Mouse (Mus musculus) liver, embryonic 13.5 days (tissue): ENCODE results near the gene Riok2. TPM values are rescaled to one million over a fixed set of nuclear protein-coding genes. Genes with fewer than 3 reads are reported as not detected.
A peak's percentile ranks its signal among the peaks of the same experiment; 100 is the strongest.
"Not testable (repeated sequence)": the region's sequence is repeated elsewhere in the genome, so short reads cannot be mapped to it uniquely, and the experiment has no call there.

Source experiments
- ATAC-seq: fragments of 200-750 bp; cut with Nextera tagmentation; 2 replicates; pipeline ENCODE4 v1.8.0; 2017; ENCODE audit warnings: low read depth, mild to moderate bottlenecking, moderate number of reproducible peaks, moderate library complexity
- DNase-seq: peaks from one replicate; pipeline ENCODE4 v3.0.0; 2022
- H3K27ac ChIP-seq: fragments of 300-500 bp; sonication (generic); 2 replicates; pipeline ENCODE4 v1.5.1; 2015; ENCODE audit warnings: moderate library complexity, mild to moderate bottlenecking, inconsistent platforms
- H3K27me3 ChIP-seq: fragments of 300-500 bp; sonication (generic); 2 replicates; pipeline ENCODE4 v1.6.1; 2015; ENCODE audit warnings: mild to moderate bottlenecking, inconsistent platforms
- H3K36me3 ChIP-seq: fragments of 300-500 bp; sonication (generic); 2 replicates; pipeline ENCODE4 v1.6.1; 2015; ENCODE audit warnings: mild to moderate bottlenecking, inconsistent platforms
- H3K4me1 ChIP-seq: fragments of 300-500 bp; sonication (generic); replicated peaks from 2 replicates; pipeline ENCODE4 v1.6.1; 2015; ENCODE audit warnings: inconsistent platforms
- H3K4me2 ChIP-seq: fragments of 300-500 bp; sonication (generic); 2 replicates; pipeline ENCODE4 v1.6.1; 2015; ENCODE audit warnings: inconsistent platforms, mild to moderate bottlenecking, moderate library complexity
- H3K4me3 ChIP-seq: fragments of 300-500 bp; sonication (generic); replicated peaks from 2 replicates; pipeline ENCODE4 v1.5.1; 2015; ENCODE audit warnings: mild to moderate bottlenecking, inconsistent platforms
- H3K9ac ChIP-seq: fragments of 300-500 bp; sonication (generic); 2 replicates; pipeline ENCODE4 v1.6.1; 2015; ENCODE audit warnings: mild to moderate bottlenecking, inconsistent platforms
- H3K9me3 ChIP-seq: fragments of 300-500 bp; sonication (generic); replicated peaks from 2 replicates; pipeline ENCODE4 v1.6.1; 2016; ENCODE audit warnings: inconsistent platforms
- WGBS: fragments of 180-500 bp; shearing (Covaris S2); methylation state at CpG from one replicate; pipeline ENCODE4 v1.1.7; 2015; ENCODE audit not compliant: insufficient replicate concordance; 5-methylcytosine and 5-hydroxymethylcytosine counted together
- polyA plus RNA-seq: library from polyadenylated mRNA; unstranded; fragments of >200 nt; fragmentation: Nextera tagmentation; extraction: Ambion mirVana; gene quantifications from 2 replicates; pipeline ENCODE4 v1.2.1, GENCODE M21; 2015

Riok2 gene
- polyA plus RNA-seq = 17.0 and 19.1 TPM in 2 replicates

DNA sequence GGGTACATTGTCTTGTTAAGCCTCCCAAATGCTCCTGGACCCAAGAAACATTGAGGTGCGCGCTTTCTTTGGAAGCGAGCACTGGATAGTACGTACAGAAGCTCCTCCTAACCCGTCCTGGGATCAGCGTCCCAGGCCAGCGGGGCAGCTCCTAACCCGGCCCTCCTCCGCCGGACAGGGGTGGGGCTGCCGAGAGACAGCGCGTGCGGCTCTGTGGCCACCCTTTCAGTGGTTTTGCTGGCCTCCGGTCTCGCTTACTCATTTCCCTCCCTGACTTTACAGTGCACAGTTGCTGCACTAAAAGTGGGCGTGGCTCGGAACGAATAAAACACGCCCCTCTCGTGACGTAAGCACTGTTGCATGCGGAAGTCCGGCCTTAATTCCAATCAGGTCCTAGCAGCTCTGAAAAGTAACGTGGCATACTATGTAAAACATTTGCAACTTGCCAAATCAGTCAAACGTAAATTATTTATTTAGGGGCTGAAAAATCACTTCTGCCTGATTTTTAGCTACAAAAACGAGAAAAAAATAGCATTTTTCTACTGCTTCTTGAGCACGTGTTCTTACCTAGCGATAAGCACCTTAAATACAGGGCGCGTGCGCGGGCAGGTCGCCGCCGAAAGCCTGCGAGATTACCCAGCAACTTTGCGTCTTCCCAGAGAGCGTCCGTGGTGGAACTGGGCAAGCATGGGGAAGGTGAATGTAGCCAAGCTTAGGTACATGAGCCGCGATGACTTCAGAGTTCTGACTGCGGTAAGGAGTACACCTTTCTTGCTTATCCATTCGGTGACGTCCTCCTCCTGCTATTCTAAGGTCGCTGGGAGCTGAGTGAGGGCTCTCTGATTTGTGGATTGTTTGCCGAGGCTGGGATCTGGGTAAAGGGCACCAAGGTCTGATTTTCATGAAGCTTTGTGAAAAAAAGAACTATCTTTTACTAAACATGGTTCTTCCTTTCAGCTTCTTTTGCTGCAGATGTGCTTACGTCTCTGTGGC is at the start of gene Riok2:
TSS of gene Riok2 (plus strand) at position 392 of the 993 bp plus-strand sequence.
- Histone ChIP-seq H3K4me2 (peak within 1 kb of the TSS; percentile 73), H3K36me3 (peaks cover 14% of the 10 kb centered on the region), H3K4me3 (peak within 1 kb of the TSS; percentile 74), H3K27ac (peak within 1 kb of the TSS; percentile 80), H3K9me3 (no peaks in the 10 kb centered on the region), H3K9ac (peak within 1 kb of the TSS; percentile 80), H3K4me1 (peaks cover 26% of the 10 kb centered on the region), H3K27me3 (no peaks in the 10 kb centered on the region)
- peak; percentile 98 for ATAC-seq
- under 1% methylated on average over 48 of the region's 48 CpGs for WGBS
- DNase-seq = peak; percentile 88

DNA sequence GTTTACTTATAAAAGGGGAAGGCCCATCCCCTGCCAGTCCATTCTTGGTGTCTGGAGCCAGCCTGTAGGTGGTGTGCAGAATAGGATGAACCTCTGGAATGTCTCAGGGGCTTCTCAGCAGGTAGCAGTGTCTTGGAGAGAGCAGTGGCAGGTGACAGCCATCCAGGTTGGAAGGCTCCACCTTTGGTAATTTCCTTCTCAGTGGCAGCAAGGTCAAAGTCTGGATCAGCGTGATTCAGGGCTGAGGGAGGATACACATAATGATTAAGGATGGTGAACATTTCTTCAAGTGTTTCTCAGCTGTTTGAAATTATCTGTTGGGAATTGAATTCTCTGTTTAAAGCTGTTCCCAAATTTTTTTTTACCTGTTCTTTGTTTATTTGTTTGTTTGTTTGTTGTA is 48.1 kb upstream of the Riok2 start:
- H3K36me3 ChIP-seq, H3K4me1 ChIP-seq, H3K27ac ChIP-seq, H3K27me3 ChIP-seq, DNase-seq, H3K9me3 ChIP-seq, H3K4me3 ChIP-seq, ATAC-seq, H3K9ac ChIP-seq, H3K4me2 ChIP-seq: not testable (repeated sequence)
- WGBS = 57% methylated on average over 1 of the region's 1 CpGs

DNA sequence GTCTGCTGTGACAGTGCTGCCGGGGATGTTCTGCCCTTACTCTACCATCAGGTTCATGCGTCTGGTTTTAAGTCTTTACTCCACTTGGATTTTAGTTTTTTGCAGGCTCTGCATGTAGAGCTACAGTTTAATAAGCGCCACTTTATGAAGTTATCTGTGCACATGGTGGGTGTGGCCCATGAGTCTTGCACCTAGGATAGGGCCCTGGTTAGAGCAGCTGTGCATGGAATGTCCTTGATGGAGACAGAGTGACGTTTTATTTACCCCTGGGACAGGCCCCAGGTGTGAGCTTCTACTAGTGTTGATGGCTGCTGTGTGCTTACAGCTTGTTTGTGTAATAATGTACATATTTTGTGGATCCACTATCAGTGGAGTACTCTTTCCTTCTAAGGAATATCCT is 47.5 kb upstream of the Riok2 start:
- H3K27me3 ChIP-seq = no peaks in the 10 kb centered on the region
- no peaks in the 10 kb centered on the region for H3K4me1 ChIP-seq
- H3K27ac ChIP-seq = no peak overlapping the region
- no peaks in the 10 kb centered on the region for H3K36me3 ChIP-seq
- DNase-seq (no peak), ATAC-seq (no peak)
- H3K9ac ChIP-seq = no peak overlapping the region
- no peak overlapping the region for H3K4me3 ChIP-seq
- H3K9me3 ChIP-seq = no peaks in the 10 kb centered on the region; the same call in 1 of the 2 replicates
- H3K4me2 ChIP-seq = no peak overlapping the region
- 69% methylated on average over 4 of the region's 4 CpGs for WGBS

DNA sequence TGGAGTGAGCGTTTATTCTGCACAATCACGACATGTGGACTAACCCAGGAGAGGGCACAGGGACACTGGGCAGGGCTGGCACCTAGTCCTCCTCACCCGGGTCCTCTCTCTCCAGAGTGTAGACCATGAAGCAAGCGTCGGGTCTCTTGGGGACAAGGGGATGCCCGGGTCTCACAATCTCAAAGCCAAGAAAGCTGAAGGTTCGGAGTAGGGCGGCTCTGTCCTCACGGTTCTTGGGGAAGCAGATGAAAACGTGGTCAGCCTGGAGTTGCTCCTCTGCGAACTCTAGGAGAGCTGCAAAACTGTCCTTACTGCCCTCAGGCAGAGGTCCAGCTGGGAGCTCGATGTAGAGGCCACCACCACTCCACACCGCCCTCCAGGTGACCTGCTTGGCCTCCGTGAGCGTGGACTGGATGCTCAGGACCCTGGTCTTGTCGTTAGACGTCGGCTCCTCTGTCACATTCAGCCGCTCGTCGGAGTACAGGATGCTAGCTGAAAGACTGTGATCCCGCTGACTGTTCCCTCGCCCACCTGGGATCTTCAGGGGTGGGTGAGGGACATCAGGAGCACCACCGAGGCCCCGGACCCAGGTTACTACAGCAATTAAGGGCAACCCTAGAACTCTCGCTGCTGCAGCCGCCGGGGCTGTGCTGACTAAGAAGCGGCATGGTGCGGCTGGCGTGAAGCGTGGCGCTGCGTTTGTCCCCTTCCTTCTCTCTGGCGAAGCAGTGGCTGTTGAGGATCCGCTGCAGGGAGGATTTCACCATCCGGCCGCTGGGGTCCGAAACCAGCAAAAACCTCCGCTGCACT is 28.5 kb upstream of the Riok2 start:
- not testable (repeated sequence) for H3K9ac ChIP-seq, H3K36me3 ChIP-seq, DNase-seq, H3K27me3 ChIP-seq, H3K27ac ChIP-seq, H3K9me3 ChIP-seq, H3K4me1 ChIP-seq
- Histone ChIP-seq H3K4me3 (peak overlapping the region; percentile 25), H3K4me2 (peak overlapping the region; percentile 43)
- 5% methylated on average over 34 of the region's 40 CpGs for WGBS
- peak; percentile 23; the same call in 1 of the 2 replicates for ATAC-seq

DNA sequence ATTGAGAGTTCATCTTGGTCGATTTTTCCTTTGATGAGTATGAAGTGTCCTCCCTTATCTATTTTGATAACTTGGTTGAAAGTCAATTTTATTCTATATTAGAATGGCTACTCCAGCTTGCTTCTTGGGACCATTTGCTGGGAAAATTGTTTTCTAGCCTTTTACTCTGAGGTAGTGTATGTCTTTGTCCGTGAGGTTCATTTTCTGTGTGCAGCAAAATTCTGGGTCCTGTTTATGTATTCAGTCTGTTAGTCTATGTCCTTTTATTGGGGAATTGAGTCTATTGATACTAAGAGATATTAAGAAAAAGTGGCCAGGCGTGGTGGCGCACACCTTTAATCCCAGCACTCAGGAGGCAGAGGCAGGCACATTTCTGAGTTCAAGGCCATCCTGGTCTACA is 27.8 kb upstream of the Riok2 start:
- not testable (repeated sequence) for H3K36me3 ChIP-seq, H3K27me3 ChIP-seq, ATAC-seq, H3K9me3 ChIP-seq, H3K4me1 ChIP-seq, H3K27ac ChIP-seq, H3K9ac ChIP-seq, DNase-seq
- Histone ChIP-seq H3K4me2 (peak overlapping the region; percentile 43), H3K4me3 (peak overlapping the region; percentile 25)
- 41% methylated on average over 4 of the region's 4 CpGs for WGBS

GRCm38 (mm10) chr17:17373550-17373917 is 575 bp upstream of the Riok2 start:
- Histone ChIP-seq H3K4me2 (peak overlapping the region; percentile 73), H3K27ac (peak overlapping the region; percentile 80), H3K9me3 (no peaks in the 10 kb centered on the region), H3K27me3 (no peaks in the 10 kb centered on the region), H3K36me3 (peaks cover 10% of the 10 kb centered on the region), H3K4me3 (peak overlapping the region; percentile 74), H3K4me1 (peaks cover 26% of the 10 kb centered on the region), H3K9ac (peak overlapping the region; percentile 70)
- ATAC-seq (no peak), DNase-seq (no peak)
- WGBS = 3% methylated on average over 6 of the region's 6 CpGs

DNA sequence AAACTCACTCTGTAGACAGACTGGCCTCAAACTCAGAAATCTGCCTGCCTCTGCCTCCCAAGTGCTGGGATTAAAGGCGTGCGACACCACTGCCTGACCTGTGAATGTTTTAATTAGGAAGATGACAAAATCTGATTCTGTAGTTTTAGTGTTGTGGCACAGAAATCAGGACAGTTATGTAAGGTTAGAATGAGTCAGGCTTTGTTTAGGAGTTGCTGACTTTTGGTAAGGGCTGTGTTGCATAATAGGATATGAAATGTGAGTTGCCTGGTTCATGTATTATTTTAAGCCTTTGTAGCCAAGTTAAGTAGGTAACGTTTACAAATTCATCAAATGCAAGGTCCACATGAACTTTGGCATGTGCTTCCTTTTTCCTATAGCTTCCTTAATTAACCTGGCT is 1.5 kb downstream of the Riok2 start:
- Histone ChIP-seq H3K9me3 (no peaks in the 10 kb centered on the region), H3K27me3 (no peaks in the 10 kb centered on the region), H3K27ac (no peak overlapping the region), H3K4me1 (peaks cover 26% of the 10 kb centered on the region), H3K4me3 (peak overlapping the region; percentile 74), H3K36me3 (peaks cover 16% of the 10 kb centered on the region), H3K9ac (peak overlapping the region; percentile 80; the same call in 1 of the 2 replicates), H3K4me2 (peak overlapping the region; percentile 73)
- DNase-seq = no peak
- 64% methylated on average over 3 of the region's 3 CpGs for WGBS
- ATAC-seq = no peak

DNA sequence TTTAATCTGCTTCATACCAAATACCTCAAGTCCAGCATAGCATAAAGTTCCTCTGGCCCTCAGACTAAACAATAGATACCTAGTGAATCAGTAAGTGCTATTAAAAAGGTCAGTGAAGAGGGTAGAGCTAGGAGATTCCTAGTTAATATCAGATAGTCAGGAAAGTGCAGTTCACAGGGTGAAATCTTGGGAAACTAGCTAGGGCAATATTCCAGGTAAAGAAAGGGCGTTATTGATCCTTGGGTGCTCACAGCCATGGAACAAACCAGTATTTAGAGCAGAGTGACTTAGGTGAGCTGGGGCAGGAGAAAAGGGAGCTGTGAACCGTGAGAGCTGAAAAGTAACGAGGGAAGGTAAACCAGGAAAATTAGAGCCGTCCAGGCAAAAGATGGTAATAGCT is 9.6 kb downstream of the Riok2 start:
- whole genome bisulfite sequencing = 83% methylated on average over 4 of the region's 4 CpGs
- no peak for DNase-seq
- H3K27me3 ChIP-seq = no peaks in the 10 kb centered on the region

DNA sequence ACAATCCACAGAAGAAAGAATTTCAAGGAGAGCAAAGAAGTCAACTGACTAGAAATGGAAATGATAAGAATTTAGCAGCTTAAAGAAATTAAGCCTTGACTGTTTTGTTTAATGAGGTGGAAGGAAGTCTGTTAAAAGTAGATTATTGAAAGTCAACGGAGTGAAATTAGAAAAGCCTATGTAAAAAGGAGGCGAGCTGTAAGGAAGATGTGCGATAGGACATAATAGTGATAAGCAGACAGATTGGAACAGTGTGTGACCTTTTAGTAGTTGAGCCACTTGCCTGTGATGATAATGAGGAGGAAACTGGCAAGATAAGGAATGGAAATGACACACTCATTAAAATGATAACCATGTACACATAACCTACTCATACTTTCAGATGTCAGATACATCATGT is 10.4 kb downstream of the Riok2 start:
- no peaks in the 10 kb centered on the region for H3K4me1 ChIP-seq
- H3K4me3 ChIP-seq = no peak overlapping the region
- ATAC-seq = no peak
- no peak overlapping the region for H3K9ac ChIP-seq
- peaks cover 56% of the 10 kb centered on the region for H3K36me3 ChIP-seq
- 60% methylated on average over 3 of the region's 3 CpGs for WGBS
- no peak overlapping the region for H3K4me2 ChIP-seq
- H3K9me3 ChIP-seq = no peaks in the 10 kb centered on the region
- H3K27me3 ChIP-seq = no peaks in the 10 kb centered on the region
- DNase-seq = no peak
- H3K27ac ChIP-seq = no peak overlapping the region

More for the DNA sequence above, 9.6 kb downstream of the Riok2 start:
- Histone ChIP-seq H3K4me2 (no peak overlapping the region), H3K4me1 (no peaks in the 10 kb centered on the region), H3K9me3 (no peaks in the 10 kb centered on the region), H3K36me3 (peaks cover 55% of the 10 kb centered on the region), H3K9ac (no peak overlapping the region), H3K4me3 (no peak overlapping the region), H3K27ac (no peak overlapping the region)
- ATAC-seq = no peak

GRCm38 (mm10) chr17:17386117-17386516 is 12.0 kb downstream of the Riok2 start:
- H3K9me3 ChIP-seq = no peaks in the 10 kb centered on the region
- H3K4me3 ChIP-seq = no peak overlapping the region
- no peak overlapping the region for H3K27ac ChIP-seq
- H3K9ac ChIP-seq = no peak overlapping the region
- ATAC-seq (no peak), DNase-seq (no peak)
- H3K27me3 ChIP-seq = no peaks in the 10 kb centered on the region
- no peak overlapping the region for H3K4me2 ChIP-seq
- no peaks in the 10 kb centered on the region for H3K4me1 ChIP-seq
- WGBS = 85% methylated on average over 2 of the region's 2 CpGs
- peaks cover 57% of the 10 kb centered on the region for H3K36me3 ChIP-seq

DNA sequence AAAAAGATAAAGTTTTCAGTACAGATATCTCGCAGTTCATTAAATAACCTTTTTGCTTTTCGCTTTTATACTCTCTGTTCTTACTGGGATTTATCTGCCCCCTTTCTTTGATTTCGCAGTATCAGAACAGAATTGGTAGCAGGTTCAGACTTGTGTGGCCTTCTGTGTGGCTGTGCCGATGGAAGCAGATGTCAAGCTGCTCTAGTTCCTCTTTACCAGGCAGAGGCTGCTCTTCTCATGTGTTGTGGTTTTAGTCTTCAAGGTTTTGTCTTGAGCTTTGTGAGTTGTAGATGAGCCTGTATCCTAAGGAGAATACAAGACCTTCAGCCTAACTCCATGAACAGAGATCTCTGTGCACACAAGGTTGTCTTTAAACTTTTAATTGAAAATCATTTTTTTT is 17.7 kb downstream of the Riok2 start:
- H3K27ac ChIP-seq = no peak overlapping the region
- H3K27me3 ChIP-seq = no peaks in the 10 kb centered on the region
- peaks cover 28% of the 10 kb centered on the region for H3K36me3 ChIP-seq
- H3K4me3 ChIP-seq = no peak overlapping the region
- no peaks in the 10 kb centered on the region for H3K9me3 ChIP-seq
- H3K4me2 ChIP-seq = no peak overlapping the region
- ATAC-seq (no peak), DNase-seq (no peak)
- no peaks in the 10 kb centered on the region for H3K4me1 ChIP-seq
- 68% methylated on average over 4 of the region's 4 CpGs for WGBS
- H3K9ac ChIP-seq = no peak overlapping the region
